Mouse (Mus musculus) WW6 (cell line): ENCODE measurements around the gene Capza1.

Experiments used
- DNase-seq: peaks from one replicate; pipeline ENCODE4 v3.0.0-alpha.2; 2013; ENCODE audit warnings: low read depth, low spot score

Capza1 gene

GRCm38 (mm10) chr3:104788561-104789311, 75.6 kb downstream of the Capza1 start:
- no peak for DNase-seq

GRCm38 (mm10) chr3:104788075-104788474, 76.2 kb downstream of the Capza1 start, which contains the start of gene Rhoc:
Gene Rhoc (plus strand): TSS chr3:104788375.
- DNase-seq = no peak

GRCm38 (mm10) chr3:104785284-104785683, 79.0 kb downstream of the Capza1 start:
- no peak for DNase-seq

GRCm38 (mm10) chr3:104783971-104784500, 80.3 kb downstream of the Capza1 start:
- DNase-seq = no peak

- DNase-seq = no peak
Observed at GRCm38 (mm10) chr3:104782061-104782681, 82.1 kb downstream of the Capza1 start.

- no peak for DNase-seq
Observed at GRCm38 (mm10) chr3:104781471-104781903, 82.8 kb downstream of the Capza1 start, which contains the start of gene Fam19a3. Gene Fam19a3 (minus strand): TSS chr3:104781840.

GRCm38 (mm10) chr3:104780561-104781420, 83.5 kb downstream of the Capza1 start, which contains the start of gene Ppm1j:
Gene Ppm1j (plus strand): TSS chr3:104781056.
- peak; percentile 74 for DNase-seq

- no peak for DNase-seq
Observed at GRCm38 (mm10) chr3:104779949-104780348, 84.4 kb downstream of the Capza1 start.

GRCm38 (mm10) chr3:104777342-104777741, 87.0 kb downstream of the Capza1 start:
- DNase-seq = no peak

- DNase-seq = no peak
Observed at GRCm38 (mm10) chr3:104773301-104773700, 91.0 kb downstream of the Capza1 start.
